Mouse (Mus musculus): ENCODE data around the gene Pgap3. TPM values are rescaled to one million over a fixed set of nuclear protein-coding genes. Genes with fewer than 3 reads are reported as not detected.

The Pgap3 gene
- polyA plus RNA-seq, 1 experiment from 2014 or later: 6.9 TPM

GRCm38 (mm10) chr11:98414162-98414561 lies 13.9 kb upstream of the Pgap3 start:
- Histone ChIP-seq H3K4me3 (replicated peaks; ENCODE audit: low read length) (no peak overlapping the region), H3K27me3 (ENCODE audit: control insufficient read depth, insufficient read depth, low read length) (peaks cover 25% of the 10 kb centered on the region), H3K4me2 (replicated peaks) (peak overlapping the region; percentile 88), H3K36me3 (replicated peaks; ENCODE audit: control insufficient read depth, insufficient read depth) (no peaks in the 10 kb centered on the region), H3K27ac (no peak overlapping the region), H3K4me1 (replicated peaks; ENCODE audit: control insufficient read depth, insufficient read depth, low read length) (peaks cover 14% of the 10 kb centered on the region; the same call in 1 of the 2 replicates), H3K9me3 (ENCODE audit: control insufficient read depth, low read length) (no peaks in the 10 kb centered on the region), H3K9ac (no peak overlapping the region)
- no peak for DNase-seq (ENCODE audit: low spot score)
- 22% methylated on average over 2 of the region's 2 CpGs for WGBS
- no peak for ATAC-seq (ENCODE audit: low FRiP score)

DNA sequence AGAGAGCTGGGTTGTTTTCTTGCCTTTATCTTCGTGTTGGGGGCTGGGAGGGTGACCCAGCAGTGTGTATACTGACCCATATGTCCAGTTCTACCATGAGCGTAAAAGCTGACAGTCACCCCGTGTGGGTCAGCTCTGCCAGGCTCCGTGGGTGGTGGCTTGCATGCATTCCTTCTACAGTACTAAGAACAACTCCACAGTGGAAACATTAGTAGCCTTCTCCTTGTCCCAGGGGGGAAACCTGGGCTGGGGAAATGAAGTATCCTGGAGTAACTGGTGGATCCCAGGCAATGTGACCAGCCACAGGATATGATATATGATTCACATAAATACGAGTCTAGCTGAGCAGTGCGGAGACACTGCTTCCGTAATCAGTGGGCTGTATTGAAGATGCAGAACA lies 13.4 kb upstream of the Pgap3 start:
- Histone ChIP-seq H3K4me1 (replicated peaks; ENCODE audit: control insufficient read depth, insufficient read depth, low read length) (peaks cover 14% of the 10 kb centered on the region; the same call in 1 of the 2 replicates), H3K4me2 (replicated peaks) (peak overlapping the region; percentile 88), H3K4me3 (replicated peaks; ENCODE audit: low read length) (peak overlapping the region; percentile 48), H3K9me3 (ENCODE audit: control insufficient read depth, low read length) (no peaks in the 10 kb centered on the region), H3K27me3 (ENCODE audit: control insufficient read depth, insufficient read depth, low read length) (peaks cover 25% of the 10 kb centered on the region), H3K9ac (no peak overlapping the region), H3K27ac (0 out of 2 replicates have a peak overlapping the region, but pooled peaks have one; percentile 14), H3K36me3 (replicated peaks; ENCODE audit: control insufficient read depth, insufficient read depth) (no peaks in the 10 kb centered on the region)
- DNase-seq (ENCODE audit: low spot score) (no peak), ATAC-seq (ENCODE audit: low FRiP score) (no peak)
- 21% methylated on average over 7 of the region's 7 CpGs for WGBS

DNA sequence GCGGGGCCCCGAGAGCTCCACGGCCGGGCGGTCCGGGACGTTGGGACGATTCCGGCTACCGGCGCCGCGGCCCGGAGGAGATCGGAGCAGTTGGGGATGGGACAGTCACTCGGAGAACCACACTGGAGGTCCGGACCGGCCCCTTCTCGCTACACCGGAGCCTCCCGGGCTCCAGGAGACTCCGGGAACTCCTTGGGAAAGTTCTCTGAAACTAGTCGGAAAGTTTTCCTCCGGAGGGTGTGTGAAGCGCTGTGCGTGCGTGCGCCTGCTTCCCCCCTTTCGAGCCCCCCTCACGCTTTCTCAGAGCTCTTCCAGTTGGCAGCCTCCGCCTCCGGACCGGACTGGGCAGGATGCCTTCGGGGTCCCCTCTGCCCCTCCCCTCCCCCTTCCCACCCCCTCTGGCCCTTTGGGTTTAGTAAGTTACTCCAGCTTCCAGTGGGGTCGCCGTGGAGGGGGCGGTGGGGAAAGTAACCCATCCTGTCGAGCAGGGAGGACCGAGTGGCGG lies 12.6 kb upstream of the Pgap3 start:
- H3K4me3 ChIP-seq (replicated peaks; ENCODE audit: low read length): peak overlapping the region; percentile 48
- H3K27ac ChIP-seq: peak overlapping the region; percentile 79
- no peaks in the 10 kb centered on the region for H3K36me3 ChIP-seq (replicated peaks; ENCODE audit: control insufficient read depth, insufficient read depth)
- H3K9me3 ChIP-seq (ENCODE audit: control insufficient read depth, low read length): no peaks in the 10 kb centered on the region
- H3K9ac ChIP-seq: peak overlapping the region; percentile 69
- H3K4me1 ChIP-seq (replicated peaks; ENCODE audit: control insufficient read depth, insufficient read depth, low read length): peaks cover 14% of the 10 kb centered on the region; the same call in 1 of the 2 replicates
- peak overlapping the region; percentile 88 for H3K4me2 ChIP-seq (replicated peaks)
- H3K27me3 ChIP-seq (ENCODE audit: control insufficient read depth, insufficient read depth, low read length): peaks cover 25% of the 10 kb centered on the region
- ATAC-seq (ENCODE audit: low FRiP score) (peak; percentile 31; the same call in 1 of the 2 replicates), DNase-seq (ENCODE audit: low spot score) (peak; percentile 39)
- WGBS: under 1% methylated on average over 40 of the region's 40 CpGs

DNA sequence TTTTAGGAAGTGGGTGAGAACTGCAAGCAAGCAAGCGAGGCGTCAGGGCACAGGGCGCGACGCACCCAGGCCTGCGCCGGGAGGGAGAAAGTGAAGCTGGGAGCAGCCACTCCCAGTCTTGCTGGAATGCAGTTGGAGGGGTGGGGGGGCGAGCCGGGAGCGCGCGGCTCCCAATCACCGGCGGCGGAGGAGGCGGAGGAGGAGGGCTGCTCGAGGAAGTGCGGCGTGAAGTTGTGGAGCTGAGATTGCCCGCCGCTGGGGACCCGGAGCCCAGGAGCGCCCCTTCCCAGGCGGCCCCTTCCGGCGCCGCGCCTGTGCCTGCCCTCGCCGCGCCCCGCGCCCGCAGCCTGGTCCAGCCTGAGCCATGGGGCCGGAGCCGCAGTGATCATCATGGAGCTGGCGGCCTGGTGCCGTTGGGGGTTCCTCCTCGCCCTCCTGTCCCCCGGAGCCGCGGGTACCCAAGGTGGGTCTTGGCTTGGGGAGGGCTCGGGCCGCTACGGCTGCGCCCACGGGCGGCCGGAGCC lies 12.0 kb upstream of the Pgap3 start, which contains the start of gene Erbb2:
Erbb2 (plus strand) TSS at position 198 of the 524 bp plus-strand sequence.
- no peaks in the 10 kb centered on the region for H3K9me3 ChIP-seq (ENCODE audit: control insufficient read depth, low read length)
- H3K4me1 ChIP-seq (replicated peaks; ENCODE audit: control insufficient read depth, insufficient read depth, low read length): peaks cover 14% of the 10 kb centered on the region; the same call in 1 of the 2 replicates
- H3K4me3 ChIP-seq (replicated peaks; ENCODE audit: low read length): peak within 1 kb of the TSS; percentile 48
- under 1% methylated on average over 24 of the region's 49 CpGs for WGBS
- H3K27ac ChIP-seq: peak within 1 kb of the TSS; percentile 79
- no peaks in the 10 kb centered on the region for H3K36me3 ChIP-seq (replicated peaks; ENCODE audit: control insufficient read depth, insufficient read depth)
- DNase-seq (ENCODE audit: low spot score) (peak; percentile 50), ATAC-seq (ENCODE audit: low FRiP score) (peak; percentile 76; the same call in 1 of the 2 replicates)
- peak within 1 kb of the TSS; percentile 69 for H3K9ac ChIP-seq
- peak within 1 kb of the TSS; percentile 88 for H3K4me2 ChIP-seq (replicated peaks)
- H3K27me3 ChIP-seq (ENCODE audit: control insufficient read depth, insufficient read depth, low read length): peaks cover 25% of the 10 kb centered on the region

DNA sequence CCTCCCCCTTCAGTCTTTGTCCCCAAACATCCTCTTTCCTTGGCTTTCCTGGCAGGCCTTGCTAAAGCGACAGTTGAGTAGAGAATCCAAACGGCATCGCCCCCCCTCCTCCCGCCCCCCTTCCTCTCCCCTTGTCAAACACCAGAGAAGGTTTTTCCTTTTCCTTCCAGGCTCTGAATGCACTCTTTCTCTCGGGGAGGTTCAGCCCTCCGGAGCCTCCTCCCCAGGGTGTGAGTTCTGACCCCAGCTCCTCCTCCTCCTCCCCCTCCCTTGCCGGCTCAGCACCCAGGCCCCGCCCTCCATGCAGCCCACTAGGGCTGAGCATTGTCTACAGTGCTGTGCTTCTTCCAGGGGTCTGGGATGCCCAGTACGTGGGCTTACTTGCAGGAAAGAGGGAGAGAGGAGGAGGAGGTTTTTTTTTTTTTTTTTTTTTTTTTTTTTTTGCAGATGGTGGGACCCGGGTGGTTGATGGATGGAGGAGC lies 9.1 kb upstream of the Pgap3 start:
- peak; percentile 76; the same call in 1 of the 2 replicates for ATAC-seq (ENCODE audit: low FRiP score)
- no peaks in the 10 kb centered on the region for H3K9me3 ChIP-seq (ENCODE audit: control insufficient read depth, low read length)
- peaks cover 14% of the 10 kb centered on the region; the same call in 1 of the 2 replicates for H3K4me1 ChIP-seq (replicated peaks; ENCODE audit: control insufficient read depth, insufficient read depth, low read length)
- H3K9ac ChIP-seq: 0 out of 2 replicates have a peak overlapping the region, but pooled peaks have one; percentile 8
- DNase-seq (ENCODE audit: low spot score): no peak
- 2% methylated on average over 10 of the region's 10 CpGs for WGBS
- H3K4me3 ChIP-seq (replicated peaks; ENCODE audit: low read length): no peak overlapping the region
- no peaks in the 10 kb centered on the region for H3K36me3 ChIP-seq (replicated peaks; ENCODE audit: control insufficient read depth, insufficient read depth)
- H3K4me2 ChIP-seq (replicated peaks): peak overlapping the region; percentile 17
- peaks cover 25% of the 10 kb centered on the region for H3K27me3 ChIP-seq (ENCODE audit: control insufficient read depth, insufficient read depth, low read length)
- no peak overlapping the region for H3K27ac ChIP-seq

DNA sequence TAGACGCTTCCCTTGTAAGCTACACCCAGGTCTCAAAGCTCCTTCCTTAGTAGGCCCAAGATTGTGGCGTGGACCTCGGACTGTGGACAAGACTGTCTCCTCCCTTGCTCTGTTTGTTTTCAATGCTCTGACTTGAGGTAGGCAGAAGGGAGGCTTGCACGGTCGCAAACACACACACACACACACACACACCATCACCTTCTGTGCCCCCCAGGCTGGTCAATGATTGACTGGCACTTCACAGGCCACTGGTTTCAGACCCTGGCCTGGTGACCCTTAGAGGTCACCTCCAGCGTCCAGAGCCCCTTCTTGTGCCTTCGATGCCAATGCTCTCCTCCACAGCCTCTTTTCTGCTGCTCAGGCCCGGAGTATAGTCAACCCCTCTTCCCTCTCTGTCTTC lies 8.6 kb upstream of the Pgap3 start:
- Histone ChIP-seq H3K27me3 (ENCODE audit: control insufficient read depth, insufficient read depth, low read length) (peaks cover 25% of the 10 kb centered on the region), H3K4me2 (replicated peaks) (peak overlapping the region; percentile 17), H3K9ac (0 out of 2 replicates have a peak overlapping the region, but pooled peaks have one; percentile 8), H3K4me3 (replicated peaks; ENCODE audit: low read length) (no peak overlapping the region), H3K9me3 (ENCODE audit: control insufficient read depth, low read length) (no peaks in the 10 kb centered on the region), H3K36me3 (replicated peaks; ENCODE audit: control insufficient read depth, insufficient read depth) (no peaks in the 10 kb centered on the region), H3K27ac (peak overlapping the region; percentile 51; the same call in 1 of the 2 replicates), H3K4me1 (replicated peaks; ENCODE audit: control insufficient read depth, insufficient read depth, low read length) (peaks cover 14% of the 10 kb centered on the region; the same call in 1 of the 2 replicates)
- ATAC-seq (ENCODE audit: low FRiP score) (no peak), DNase-seq (ENCODE audit: low spot score) (no peak)
- 33% methylated on average over 8 of the region's 8 CpGs for WGBS

DNA sequence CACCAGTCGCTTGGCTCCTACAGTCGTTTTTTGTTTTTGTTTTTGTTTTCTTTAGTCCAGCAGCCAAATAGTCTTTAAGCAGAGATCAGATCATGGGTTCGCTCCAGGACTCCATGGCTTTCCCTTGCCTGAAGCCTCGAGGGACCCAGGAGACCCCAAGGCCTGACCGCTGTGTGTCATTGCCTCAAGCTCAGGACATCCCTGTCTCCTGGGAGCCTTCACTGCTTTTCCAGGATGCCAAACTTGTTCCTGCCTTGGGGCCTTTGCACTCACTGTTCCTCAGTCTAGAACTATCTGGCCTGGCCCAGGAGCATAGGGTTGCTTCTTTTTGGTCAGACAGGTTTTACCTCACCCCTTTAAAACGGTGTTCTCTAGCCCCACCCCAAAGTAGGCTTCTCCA lies 6.3 kb upstream of the Pgap3 start:
- DNase-seq (ENCODE audit: low spot score) (no peak), ATAC-seq (ENCODE audit: low FRiP score) (no peak)
- peaks cover 15% of the 10 kb centered on the region for H3K27me3 ChIP-seq (ENCODE audit: control insufficient read depth, insufficient read depth, low read length)
- no peak overlapping the region for H3K4me2 ChIP-seq (replicated peaks)
- H3K4me1 ChIP-seq (replicated peaks; ENCODE audit: control insufficient read depth, insufficient read depth, low read length): no peaks in the 10 kb centered on the region
- 73% methylated on average over 6 of the region's 6 CpGs for WGBS
- H3K27ac ChIP-seq: no peak overlapping the region
- H3K4me3 ChIP-seq (replicated peaks; ENCODE audit: low read length): no peak overlapping the region
- no peaks in the 10 kb centered on the region for H3K9me3 ChIP-seq (ENCODE audit: control insufficient read depth, low read length)
- no peaks in the 10 kb centered on the region for H3K36me3 ChIP-seq (replicated peaks; ENCODE audit: control insufficient read depth, insufficient read depth)
- H3K9ac ChIP-seq: no peak overlapping the region

DNA sequence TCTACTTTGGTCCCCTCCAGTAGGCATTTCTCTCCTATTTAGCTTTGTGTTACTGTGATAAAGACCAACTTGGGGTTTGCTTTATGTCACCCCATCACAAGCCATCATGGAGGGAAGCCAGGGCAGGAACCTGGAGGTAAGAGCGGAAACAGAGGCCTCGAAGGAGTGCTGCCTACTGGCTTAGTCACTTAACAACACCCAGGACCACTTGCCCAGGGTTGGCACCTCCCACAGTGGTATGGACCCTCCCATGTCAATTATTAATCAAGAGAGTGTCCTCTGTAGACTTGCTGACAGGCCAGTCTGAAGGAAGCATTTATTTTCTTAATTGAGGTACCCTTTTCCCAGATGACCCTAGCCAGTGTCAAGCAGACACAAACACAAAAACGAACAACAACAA lies 526 bp upstream of the Pgap3 start:
- no peaks in the 10 kb centered on the region; the same call in 1 of the 2 replicates for H3K27me3 ChIP-seq (ENCODE audit: control insufficient read depth, insufficient read depth, low read length)
- ATAC-seq (ENCODE audit: low FRiP score) (no peak), DNase-seq (ENCODE audit: low spot score) (no peak)
- 0 out of 2 replicates have a peak, but pooled peaks cover 4% of the 10 kb centered on the region for H3K36me3 ChIP-seq (replicated peaks; ENCODE audit: control insufficient read depth, insufficient read depth)
- H3K9ac ChIP-seq: peak overlapping the region; percentile 68
- WGBS: 60% methylated on average over 3 of the region's 3 CpGs
- no peaks in the 10 kb centered on the region for H3K9me3 ChIP-seq (ENCODE audit: control insufficient read depth, low read length)
- peak overlapping the region; percentile 51 for H3K4me3 ChIP-seq (replicated peaks; ENCODE audit: low read length)
- H3K4me2 ChIP-seq (replicated peaks): peak overlapping the region; percentile 83
- H3K27ac ChIP-seq: peak overlapping the region; percentile 94
- peaks cover 12% of the 10 kb centered on the region for H3K4me1 ChIP-seq (replicated peaks; ENCODE audit: control insufficient read depth, insufficient read depth, low read length)

DNA sequence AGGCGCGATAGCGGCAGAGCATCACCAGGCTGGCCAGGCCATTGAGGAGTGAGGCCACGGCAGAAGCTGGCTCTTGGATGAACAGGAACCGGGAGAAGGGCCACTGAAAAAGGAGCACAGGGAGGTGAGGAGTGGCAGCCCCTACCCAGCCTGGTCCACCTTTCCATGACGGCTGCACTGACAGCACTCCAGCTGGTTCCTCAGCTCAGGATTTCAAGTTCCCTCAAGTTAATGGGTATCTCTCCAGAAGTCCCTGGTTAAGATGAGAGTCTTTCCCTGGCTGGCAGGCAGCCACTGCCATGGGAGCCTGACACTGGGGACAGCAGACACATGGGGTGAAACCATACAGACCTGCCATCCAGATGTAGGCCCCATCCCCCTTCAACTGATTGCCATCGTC lies 2.3 kb downstream of the Pgap3 start:
- no peak overlapping the region for H3K4me2 ChIP-seq (replicated peaks)
- H3K27me3 ChIP-seq (ENCODE audit: control insufficient read depth, insufficient read depth, low read length): no peaks in the 10 kb centered on the region
- H3K4me3 ChIP-seq (replicated peaks; ENCODE audit: low read length): no peak overlapping the region
- 86% methylated on average over 7 of the region's 7 CpGs for WGBS
- ATAC-seq (ENCODE audit: low FRiP score) (no peak), DNase-seq (ENCODE audit: low spot score) (no peak)
- no peak overlapping the region for H3K27ac ChIP-seq
- peaks cover 16% of the 10 kb centered on the region for H3K4me1 ChIP-seq (replicated peaks; ENCODE audit: control insufficient read depth, insufficient read depth, low read length)
- no peak overlapping the region for H3K9ac ChIP-seq
- 0 out of 2 replicates have a peak, but pooled peaks cover 4% of the 10 kb centered on the region for H3K36me3 ChIP-seq (replicated peaks; ENCODE audit: control insufficient read depth, insufficient read depth)
- H3K9me3 ChIP-seq (ENCODE audit: control insufficient read depth, low read length): no peaks in the 10 kb centered on the region
